Mouse (Mus musculus) midbrain, embryonic 12.5 days (tissue): ENCODE measurements around the gene Ankrd52. TPM values are rescaled to one million over a fixed set of nuclear protein-coding genes. Genes with fewer than 3 reads are reported as not detected.
"Not testable (repeated sequence)": the region's sequence is repeated elsewhere in the genome, so short reads cannot be mapped to it uniquely, and the experiment has no call there.

Experiments
- ATAC-seq: fragments of 200-750 bp; cut with Nextera tagmentation; 2 replicates; pipeline ENCODE4 v1.8.0; 2017; ENCODE audit warnings: low read depth, moderate TSS enrichment, moderate library complexity; ENCODE audit not compliant: low FRiP score
- H3K27ac ChIP-seq: fragments of 300-500 bp; sonication (generic); replicated peaks from 2 replicates; pipeline ENCODE4 v1.5.1; 2016; ENCODE audit warnings: mild to moderate bottlenecking
- H3K27me3 ChIP-seq: fragments of 300-500 bp; sonication (generic); 2 replicates; pipeline ENCODE4 v1.6.1; 2016; ENCODE audit warnings: mild to moderate bottlenecking
- H3K36me3 ChIP-seq: fragments of 300-500 bp; sonication (generic); 2 replicates; pipeline ENCODE4 v1.6.1; 2016
- H3K4me1 ChIP-seq: fragments of 300-500 bp; sonication (generic); 2 replicates; pipeline ENCODE4 v1.6.1; 2016
- H3K4me2 ChIP-seq: fragments of 300-500 bp; sonication (generic); replicated peaks from 2 replicates; pipeline ENCODE4 v1.6.1; 2016; ENCODE audit warnings: mild to moderate bottlenecking, moderate library complexity
- H3K4me3 ChIP-seq: fragments of 300-500 bp; sonication (generic); 2 replicates; pipeline ENCODE4 v1.5.1; 2016; ENCODE audit warnings: mild to moderate bottlenecking
- H3K9ac ChIP-seq: fragments of 300-500 bp; sonication (generic); replicated peaks from 2 replicates; pipeline ENCODE4 v1.6.1; 2016; ENCODE audit warnings: mild to moderate bottlenecking, moderate library complexity
- H3K9me3 ChIP-seq: fragments of 300-500 bp; sonication (generic); 2 replicates; pipeline ENCODE4 v1.6.1; 2016; ENCODE audit warnings: mild to moderate bottlenecking
- WGBS: fragments of 180-500 bp; shearing (Covaris S2); methylation state at CpG from one replicate; pipeline ENCODE4 v1.1.7; 2016; 5-methylcytosine and 5-hydroxymethylcytosine counted together
- polyA plus RNA-seq: library from polyadenylated mRNA; unstranded; fragments of >200 nt; fragmentation: Nextera tagmentation; extraction: Ambion mirVana; gene quantifications from 2 replicates; pipeline ENCODE4 v1.2.1, GENCODE M21; 2016

Gene Ankrd52
- 12.9 and 13.5 TPM in 2 replicates for polyA plus RNA-seq

DNA sequence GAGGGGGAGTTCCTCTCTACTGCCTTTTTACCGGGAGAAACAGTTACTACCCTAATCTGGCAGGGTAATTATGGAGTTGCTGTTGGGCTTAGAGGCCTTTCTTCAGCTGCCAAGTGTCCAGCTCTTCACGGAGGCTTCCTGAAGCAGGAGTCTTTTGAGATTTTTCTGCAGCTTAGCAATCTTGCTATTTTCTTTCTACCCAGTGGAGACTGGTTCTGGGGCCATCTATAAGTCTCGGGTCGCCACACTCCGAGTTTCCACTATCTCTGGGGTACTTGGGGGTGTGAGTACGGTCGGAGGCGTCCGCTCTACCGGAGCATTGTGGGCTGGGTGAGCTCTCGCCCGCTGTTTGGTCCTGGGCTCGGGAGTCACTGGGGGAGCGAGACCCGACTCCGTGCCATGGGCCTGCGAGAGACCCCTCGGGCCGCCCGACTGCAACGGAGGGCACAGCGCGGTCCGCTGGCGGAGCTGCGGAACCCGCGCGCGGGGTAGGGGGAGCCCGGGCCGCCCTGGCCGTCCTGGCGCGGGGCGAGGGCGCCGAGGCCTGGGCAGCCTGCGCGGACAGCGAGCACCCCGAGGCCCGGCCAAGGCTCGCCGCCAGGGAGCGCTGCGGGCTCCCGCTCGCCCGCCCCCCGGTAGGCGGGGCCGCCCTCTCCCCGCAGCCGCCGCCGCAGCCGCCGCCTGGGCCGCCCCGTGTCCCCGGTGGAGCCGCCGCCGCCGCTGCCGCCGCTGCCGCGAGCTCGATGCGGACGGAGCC is at the start of gene Ankrd52:
Gene Ankrd52 (plus strand): TSS at position 661 of the 757 bp plus-strand sequence.
- under 1% methylated on average over 55 of the region's 73 CpGs for WGBS
- H3K4me2 ChIP-seq = peak within 1 kb of the TSS; percentile 69
- H3K27ac ChIP-seq = peak within 1 kb of the TSS; percentile 97
- ATAC-seq = peak; percentile 92
- H3K27me3 ChIP-seq = no peaks in the 10 kb centered on the region
- H3K9ac ChIP-seq = peak within 1 kb of the TSS; percentile 99
- H3K4me1 ChIP-seq = peaks cover 25% of the 10 kb centered on the region
- H3K9me3 ChIP-seq = peaks cover 4% of the 10 kb centered on the region; the same call in 1 of the 2 replicates
- H3K36me3 ChIP-seq = peaks cover 28% of the 10 kb centered on the region
- peak within 1 kb of the TSS; percentile 99 for H3K4me3 ChIP-seq

DNA sequence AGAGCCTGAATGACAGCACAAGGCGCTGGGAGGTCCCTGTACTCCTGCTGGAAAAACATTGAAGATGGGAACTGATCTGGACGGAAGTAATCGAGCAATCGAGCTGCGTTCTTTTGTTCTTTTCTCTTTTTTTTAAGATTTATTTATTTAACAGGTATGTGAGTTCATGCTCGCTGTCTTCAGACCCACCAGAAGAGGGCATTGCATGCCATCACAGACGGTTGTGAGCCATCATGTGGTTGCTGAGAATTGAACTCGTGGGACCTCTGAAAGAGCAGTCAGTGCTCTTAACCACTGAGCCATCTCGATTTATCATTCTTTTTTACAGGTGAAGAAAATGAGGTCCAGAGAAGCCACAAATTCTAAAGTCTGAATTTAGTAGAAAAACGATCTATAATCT is 49.3 kb upstream of the Ankrd52 start:
- no peak for ATAC-seq
- H3K4me1 ChIP-seq = peaks cover 15% of the 10 kb centered on the region
- WGBS = 92% methylated on average over 10 of the region's 10 CpGs
- no peak overlapping the region for H3K27ac ChIP-seq
- no peak overlapping the region for H3K9ac ChIP-seq
- H3K27me3 ChIP-seq = no peaks in the 10 kb centered on the region
- no peak overlapping the region for H3K4me3 ChIP-seq
- no peak overlapping the region for H3K4me2 ChIP-seq
- H3K36me3 ChIP-seq = peaks cover 41% of the 10 kb centered on the region
- no peaks in the 10 kb centered on the region for H3K9me3 ChIP-seq

DNA sequence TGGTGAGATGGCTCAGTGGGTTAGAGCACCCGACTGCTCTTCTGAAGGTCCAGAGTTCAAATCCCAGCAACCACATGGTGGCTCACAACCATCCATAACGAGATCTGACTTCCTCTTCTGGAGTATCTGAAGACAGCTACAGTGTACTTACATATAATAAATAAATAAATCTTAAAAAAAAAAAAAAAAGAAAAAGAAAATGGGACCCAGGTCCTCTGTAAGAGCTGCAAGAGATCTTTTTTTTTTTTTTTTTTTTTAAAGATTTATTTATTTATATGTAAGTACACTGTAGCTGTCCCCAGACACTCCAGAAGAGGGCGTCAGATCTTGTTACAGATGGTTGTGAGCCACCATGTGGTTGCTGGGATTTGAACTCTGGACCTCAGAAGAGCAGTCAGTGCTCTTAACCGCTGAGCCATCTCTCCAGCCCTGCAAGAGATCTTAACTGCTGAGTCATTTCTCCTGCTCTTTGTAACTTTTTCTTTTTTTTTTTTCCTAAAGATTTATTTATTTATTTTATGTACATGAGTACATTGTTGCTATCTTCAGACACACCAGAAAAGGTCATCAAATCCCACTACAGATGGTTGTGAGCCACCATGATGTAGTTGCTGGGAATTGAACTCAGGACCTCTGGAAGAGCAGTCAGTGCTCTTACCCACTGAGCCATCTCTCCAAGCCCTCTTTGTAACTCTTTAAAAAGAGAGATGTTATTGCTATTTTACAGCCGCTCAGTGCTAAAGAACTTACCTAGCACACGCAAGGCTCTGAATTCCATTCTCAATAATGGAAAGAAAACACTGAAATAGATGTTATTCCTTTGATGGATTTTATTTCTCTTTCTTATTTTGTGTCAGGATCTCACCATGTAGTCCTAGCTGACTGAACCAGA is 44.3 kb upstream of the Ankrd52 start:
- H3K27me3 ChIP-seq, H3K4me2 ChIP-seq, H3K4me3 ChIP-seq, ATAC-seq, H3K9me3 ChIP-seq, H3K4me1 ChIP-seq, H3K9ac ChIP-seq, H3K27ac ChIP-seq: not testable (repeated sequence)
- 79% methylated on average over 6 of the region's 6 CpGs for whole genome bisulfite sequencing
- H3K36me3 ChIP-seq = peaks cover 16% of the 10 kb centered on the region

DNA sequence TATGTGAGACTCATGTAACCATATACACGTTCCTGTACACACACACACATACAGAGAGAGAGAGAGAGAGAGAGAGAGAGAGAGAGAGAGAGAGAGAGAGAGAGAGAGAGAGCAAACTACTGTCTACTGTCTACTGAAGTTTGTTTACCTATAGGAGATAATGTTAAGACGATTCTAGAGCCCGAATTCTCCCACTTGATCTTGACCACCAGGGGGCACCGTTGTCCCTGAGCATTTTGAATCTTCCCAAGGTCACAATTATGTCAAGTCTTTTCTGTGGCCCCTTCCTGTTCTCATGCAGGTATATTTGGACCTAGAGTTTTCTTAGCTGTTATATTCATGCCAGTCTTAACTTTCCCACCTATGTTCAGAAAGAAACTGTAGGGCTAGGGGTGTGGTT is 41.3 kb upstream of the Ankrd52 start:
- Histone ChIP-seq H3K27me3 (no peaks in the 10 kb centered on the region), H3K9me3 (no peaks in the 10 kb centered on the region)

DNA sequence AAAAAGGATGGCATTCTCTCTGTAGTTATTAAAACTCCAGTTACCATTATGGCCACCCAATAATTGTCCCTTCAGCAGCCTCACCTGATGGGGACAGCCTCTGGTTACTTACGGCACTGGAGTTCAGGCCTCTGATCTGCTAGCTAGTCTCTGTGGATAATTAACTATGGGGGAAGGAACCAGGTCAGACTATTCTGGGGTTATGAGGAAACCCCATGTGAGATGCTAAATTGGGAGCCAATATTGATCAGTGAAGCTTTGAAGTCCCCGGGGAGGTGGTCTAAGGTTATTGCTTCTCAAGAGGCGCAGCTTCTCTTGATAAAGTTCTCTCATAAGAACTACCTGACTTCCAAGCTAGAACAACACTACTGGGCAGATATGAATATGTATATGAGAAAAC is 40.7 kb upstream of the Ankrd52 start:
- Histone ChIP-seq H3K27me3 (no peaks in the 10 kb centered on the region), H3K36me3 (peaks cover 3% of the 10 kb centered on the region), H3K9me3 (no peaks in the 10 kb centered on the region), H3K4me1 (peaks cover 19% of the 10 kb centered on the region), H3K9ac (no peak overlapping the region), H3K4me2 (no peak overlapping the region), H3K4me3 (no peak overlapping the region), H3K27ac (no peak overlapping the region)
- WGBS = 97% methylated on average over 3 of the region's 3 CpGs
- no peak for ATAC-seq

More for the DNA sequence above, 41.3 kb upstream of the Ankrd52 start:
- no peak for ATAC-seq
- Histone ChIP-seq H3K9ac (no peak overlapping the region), H3K36me3 (no peaks in the 10 kb centered on the region), H3K4me2 (no peak overlapping the region), H3K4me3 (no peak overlapping the region), H3K4me1 (peaks cover 19% of the 10 kb centered on the region), H3K27ac (no peak overlapping the region)
- WGBS = 3% methylated on average over 4 of the region's 4 CpGs

DNA sequence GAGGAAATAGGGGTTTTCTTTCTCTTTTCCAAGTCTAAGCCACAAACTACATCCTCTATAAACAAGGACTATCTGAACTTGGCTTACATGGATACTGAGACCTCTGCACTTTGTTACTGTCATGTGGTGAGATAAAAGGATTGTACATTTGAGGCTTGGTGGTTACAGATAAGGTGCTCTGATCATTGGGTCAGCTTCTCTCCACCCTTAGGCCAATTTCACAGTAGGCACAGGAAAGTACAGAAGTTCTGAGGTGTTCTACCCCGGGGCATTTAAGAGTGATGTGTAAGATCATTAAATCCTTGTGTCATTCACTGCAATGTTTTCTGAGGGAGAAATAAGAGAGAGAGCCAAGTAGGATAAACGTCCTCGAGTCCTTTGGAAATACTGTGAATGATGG is 40.3 kb upstream of the Ankrd52 start:
- Histone ChIP-seq H3K27ac (no peak overlapping the region), H3K4me1 (peaks cover 19% of the 10 kb centered on the region), H3K4me3 (peak overlapping the region; percentile 90; the same call in 1 of the 2 replicates), H3K9me3 (no peaks in the 10 kb centered on the region), H3K4me2 (peak overlapping the region; percentile 91), H3K27me3 (no peaks in the 10 kb centered on the region), H3K36me3 (peaks cover 5% of the 10 kb centered on the region), H3K9ac (peak overlapping the region; percentile 29; the same call in 1 of the 2 replicates)
- no peak for ATAC-seq
- WGBS = 90% methylated on average over 3 of the region's 3 CpGs

DNA sequence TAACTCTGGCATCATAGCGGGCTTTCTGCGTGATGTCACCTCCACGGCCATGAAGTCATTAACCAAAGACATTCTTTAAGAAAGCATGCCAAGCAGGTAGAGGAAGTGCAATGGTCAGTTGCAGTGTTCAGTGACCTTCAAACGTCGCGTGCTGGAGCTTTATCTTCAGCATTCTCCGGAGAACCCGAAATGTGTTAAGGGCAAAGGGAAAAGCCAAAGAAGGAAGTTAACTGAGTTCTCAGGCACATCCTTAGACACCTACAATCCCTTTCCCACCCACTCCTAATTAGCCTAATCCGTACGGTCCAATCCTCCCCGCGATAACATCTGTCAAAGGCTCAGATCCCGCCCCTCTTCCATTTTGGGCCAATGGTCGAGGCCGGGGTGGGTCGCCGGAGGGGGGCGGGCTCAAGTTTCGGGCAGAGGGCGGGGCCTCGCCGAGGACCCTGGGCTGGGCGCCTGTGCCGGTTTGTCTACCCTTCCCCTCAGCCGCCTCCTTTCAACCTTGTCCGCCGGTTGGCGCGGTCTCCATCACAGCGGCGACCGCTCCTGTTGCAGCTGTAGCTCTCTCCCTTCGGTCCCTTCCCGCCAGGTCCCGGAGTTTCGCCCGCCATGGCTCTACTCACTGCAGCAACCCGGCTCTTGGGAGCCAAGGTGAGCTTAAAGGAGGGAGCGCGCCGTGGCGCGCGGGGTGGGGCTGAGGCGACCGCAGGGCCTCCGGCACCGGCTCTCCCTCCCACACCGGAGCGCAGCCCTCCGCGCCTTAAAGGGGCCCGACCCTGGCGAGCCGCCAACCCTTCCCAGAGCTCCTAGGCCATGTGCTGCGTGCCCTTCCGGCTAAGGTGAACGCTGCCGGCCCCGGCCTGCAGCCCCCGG is 39.4 kb upstream of the Ankrd52 start, which contains the start of gene Cs:
Gene Cs (plus strand): TSS at position 429 of the 876 bp plus-strand sequence.
- Histone ChIP-seq H3K4me2 (peak within 1 kb of the TSS; percentile 91), H3K4me3 (peak within 1 kb of the TSS; percentile 90), H3K9ac (peak within 1 kb of the TSS; percentile 90), H3K27me3 (no peaks in the 10 kb centered on the region), H3K9me3 (no peaks in the 10 kb centered on the region), H3K36me3 (peaks cover 5% of the 10 kb centered on the region), H3K27ac (peak within 1 kb of the TSS; percentile 89), H3K4me1 (peaks cover 19% of the 10 kb centered on the region)
- peak; percentile 99 for ATAC-seq
- WGBS = 1% methylated on average over 61 of the region's 61 CpGs

DNA sequence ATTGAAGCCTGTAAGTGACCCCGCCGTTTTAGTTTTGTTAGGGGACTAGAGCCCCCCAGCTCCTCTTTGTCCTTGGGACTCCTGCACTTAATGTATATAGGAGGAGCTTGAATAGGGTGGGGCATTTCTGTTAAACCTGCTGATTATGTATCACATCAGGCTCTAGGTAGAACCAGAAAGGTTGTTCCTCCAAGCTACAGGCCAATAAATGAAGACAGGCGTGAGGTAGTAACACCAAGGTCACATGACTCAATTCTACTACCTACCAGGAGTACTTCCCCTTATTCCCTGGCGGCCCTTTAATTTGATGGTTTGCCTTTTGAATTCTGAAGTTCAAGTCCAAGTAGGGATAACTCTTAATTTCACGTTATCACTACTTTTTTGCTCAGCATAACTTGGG is 38.5 kb upstream of the Ankrd52 start:
- WGBS = 30% methylated on average over 5 of the region's 5 CpGs
- Histone ChIP-seq H3K36me3 (peaks cover 5% of the 10 kb centered on the region), H3K27me3 (no peaks in the 10 kb centered on the region), H3K4me3 (peak overlapping the region; percentile 90), H3K4me2 (peak overlapping the region; percentile 91), H3K9ac (peak overlapping the region; percentile 90), H3K4me1 (peaks cover 19% of the 10 kb centered on the region), H3K9me3 (no peaks in the 10 kb centered on the region), H3K27ac (peak overlapping the region; percentile 89)
- ATAC-seq = no peak

DNA sequence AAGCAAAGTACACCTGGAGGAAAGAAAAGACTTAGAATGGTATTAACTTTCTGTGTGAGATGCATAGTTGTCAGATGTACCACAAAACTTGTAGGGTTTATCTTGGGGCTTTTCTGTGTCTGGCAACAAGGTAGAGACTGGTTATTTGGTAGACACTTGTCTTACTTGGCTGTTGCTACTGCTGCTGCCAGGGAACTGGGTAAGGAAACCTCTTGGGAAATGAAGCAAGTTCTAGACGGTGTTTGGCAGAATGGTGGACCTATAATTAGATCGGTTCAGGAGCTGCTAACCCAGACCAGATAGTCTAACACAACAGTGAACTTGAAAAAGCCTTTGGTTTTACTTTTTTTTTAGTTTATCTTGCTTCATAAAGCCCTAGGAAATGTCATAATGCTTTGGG is 38.0 kb upstream of the Ankrd52 start:
- Histone ChIP-seq H3K36me3 (peaks cover 5% of the 10 kb centered on the region), H3K9ac (peak overlapping the region; percentile 90; the same call in 1 of the 2 replicates), H3K4me1 (peaks cover 19% of the 10 kb centered on the region), H3K27me3 (no peaks in the 10 kb centered on the region), H3K27ac (no peak overlapping the region), H3K4me3 (peak overlapping the region; percentile 90), H3K4me2 (peak overlapping the region; percentile 91), H3K9me3 (no peaks in the 10 kb centered on the region)
- 80% methylated on average over 2 of the region's 2 CpGs for WGBS
- ATAC-seq = no peak

DNA sequence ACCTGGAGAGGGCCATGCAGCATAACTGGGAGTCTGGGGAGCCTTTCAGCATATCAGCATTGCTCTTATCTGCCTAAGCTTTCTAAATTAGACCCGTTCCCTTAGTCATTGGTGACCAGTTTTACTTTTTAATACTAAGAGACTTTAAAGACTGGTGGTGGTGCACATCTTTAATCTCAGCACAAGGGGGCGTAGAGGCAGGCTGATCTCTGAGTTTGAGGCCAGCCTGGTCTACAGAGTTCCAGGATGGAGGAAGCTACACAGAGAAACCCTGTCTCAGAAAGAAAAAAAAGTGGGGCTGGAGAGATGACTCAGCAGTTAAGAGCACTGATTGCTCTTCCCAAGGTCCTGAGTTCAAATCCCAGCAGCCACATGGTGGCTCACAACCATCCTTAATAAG is 36.7 kb upstream of the Ankrd52 start:
- H3K9ac ChIP-seq = no peak overlapping the region
- H3K27ac ChIP-seq = no peak overlapping the region
- H3K4me2 ChIP-seq = no peak overlapping the region
- no peak overlapping the region for H3K4me3 ChIP-seq
- no peaks in the 10 kb centered on the region for H3K27me3 ChIP-seq
- H3K4me1 ChIP-seq = peaks cover 19% of the 10 kb centered on the region
- 80% methylated on average over 2 of the region's 2 CpGs for WGBS
- H3K36me3 ChIP-seq = peaks cover 5% of the 10 kb centered on the region
- ATAC-seq = no peak
- H3K9me3 ChIP-seq = no peaks in the 10 kb centered on the region

DNA sequence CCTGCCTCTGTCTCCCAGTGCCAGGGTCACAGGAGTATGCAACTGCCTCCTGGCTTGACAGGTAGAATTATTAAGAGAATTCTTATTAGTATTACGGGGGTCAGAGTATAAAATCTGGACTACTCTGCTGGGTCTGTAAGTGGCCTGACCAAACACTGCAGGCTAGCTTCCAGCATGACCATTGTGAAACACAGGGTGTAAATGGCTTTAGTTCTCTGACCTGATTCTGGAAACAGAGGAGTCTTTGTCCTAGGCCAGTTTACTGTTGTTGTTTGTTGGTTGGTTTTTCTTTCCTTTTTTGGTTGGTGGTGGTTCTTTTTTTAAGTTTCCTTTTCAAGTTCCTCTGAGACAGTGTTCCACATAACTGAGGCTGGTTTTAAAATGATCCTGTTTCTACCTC is 33.5 kb upstream of the Ankrd52 start:
- WGBS = 93% methylated on average over 1 of the region's 1 CpGs

More for the DNA sequence above, 33.5 kb upstream of the Ankrd52 start:
- Histone ChIP-seq H3K36me3 (peaks cover 5% of the 10 kb centered on the region), H3K4me1 (peaks cover 11% of the 10 kb centered on the region), H3K9me3 (no peaks in the 10 kb centered on the region), H3K27ac (no peak overlapping the region), H3K27me3 (no peaks in the 10 kb centered on the region), H3K4me2 (no peak overlapping the region), H3K4me3 (no peak overlapping the region), H3K9ac (no peak overlapping the region)
- no peak for ATAC-seq
